Comparison of ENCODE assay signal across 8 mouse cellular contexts in the genomic region with DNA sequence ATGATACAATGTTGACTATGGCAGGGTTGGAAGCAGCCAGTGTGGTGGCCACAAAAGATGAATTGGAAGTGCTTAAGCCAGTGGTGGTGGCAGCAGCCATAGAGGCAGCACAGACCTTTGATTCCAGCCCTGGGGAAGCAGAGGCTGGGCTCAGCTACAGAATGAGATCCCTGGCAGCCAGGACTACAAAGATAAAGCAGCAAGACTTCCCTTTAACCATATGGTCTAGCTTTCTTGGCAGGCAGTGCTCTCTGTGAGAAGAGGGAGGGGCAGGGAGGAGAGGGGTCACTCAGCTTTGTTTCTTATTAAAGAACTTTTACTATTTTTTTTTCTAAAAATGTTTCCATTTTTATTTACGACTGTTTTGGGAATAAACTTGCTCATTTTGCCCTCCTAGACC. TPM values are rescaled to one million over a fixed set of nuclear protein-coding genes. Genes with fewer than 3 reads are reported as not detected.
DNase-seq lines count a peak whose midpoint lies in the region; ATAC-seq and TF ChIP-seq lines count a peak whose summit lies in the region.

No protein-coding gene starts in this region.

- no peaks in the 10 kb centered on the region for H3K36me3 ChIP-seq in forebrain, embryonic 10.5 days (replicated peaks)
- H3K36me3 ChIP-seq in forebrain, embryonic 11.5 days (ENCODE audit: control insufficient read depth, insufficient read depth, low read length): no peaks in the 10 kb centered on the region
- H3K36me3 ChIP-seq in heart, embryonic 13.5 days: peaks cover 13% of the 10 kb centered on the region
- no peaks in the 10 kb centered on the region for H3K36me3 ChIP-seq in limb, embryonic 15.5 days

- H3K9ac ChIP-seq in forebrain, embryonic 11.5 days (ENCODE audit: low read length): no peak overlapping the region
- H3K9ac ChIP-seq in heart, embryonic 13.5 days: no peak overlapping the region
- no peak overlapping the region for H3K9ac ChIP-seq in limb, embryonic 15.5 days

- H3K27me3 ChIP-seq in forebrain, embryonic 10.5 days (ENCODE audit: poor library complexity, severe bottlenecking): peaks cover 33% of the 10 kb centered on the region
- no peaks in the 10 kb centered on the region for H3K27me3 ChIP-seq in forebrain, embryonic 11.5 days (ENCODE audit: control insufficient read depth, insufficient read depth, low read length)
- no peaks in the 10 kb centered on the region for H3K27me3 ChIP-seq in heart, embryonic 13.5 days (replicated peaks)
- H3K27me3 ChIP-seq in limb, embryonic 15.5 days: no peaks in the 10 kb centered on the region

- H3K4me2 ChIP-seq in forebrain, embryonic 11.5 days (ENCODE audit: low read depth, low read length, severe bottlenecking): no peak overlapping the region
- H3K4me2 ChIP-seq in heart, embryonic 13.5 days: 0 out of 2 replicates have a peak overlapping the region, but pooled peaks have one; percentile 79
- H3K4me2 ChIP-seq in limb, embryonic 15.5 days: no peak overlapping the region

- H3K4me3 ChIP-seq in forebrain, embryonic 10.5 days: no peak overlapping the region
- no peak overlapping the region for H3K4me3 ChIP-seq in forebrain, embryonic 11.5 days (ENCODE audit: low read depth, low read length)
- H3K4me3 ChIP-seq in heart, embryonic 13.5 days: no peak overlapping the region
- H3K4me3 ChIP-seq in limb, embryonic 15.5 days: no peak overlapping the region
- no peak overlapping the region for H3K4me3 ChIP-seq in left cerebral cortex, adult 2 months

- intact Hi-C loops in left cerebral cortex, adult 2 months (cut with DNase I): no loop called here

- H3K27ac ChIP-seq in forebrain, embryonic 10.5 days: peak overlapping the region; percentile 48
- no peak overlapping the region for H3K27ac ChIP-seq in forebrain, embryonic 11.5 days (ENCODE audit: low read depth, low read length)
- peak overlapping the region; percentile 66 for H3K27ac ChIP-seq in heart, embryonic 13.5 days (replicated peaks)
- H3K27ac ChIP-seq in limb, embryonic 15.5 days: peak overlapping the region; percentile 27; the same call in 1 of the 2 replicates
- H3K27ac ChIP-seq in left cerebral cortex, adult 2 months: no peak overlapping the region

- DNase-seq in forebrain, embryonic 10.5 days (ENCODE audit: extremely low spot score, low spot score): no peak
- DNase-seq in forebrain, embryonic 11.5 days (ENCODE audit: low spot score): no peak
- peak; percentile 58 for DNase-seq in cerebellum, adult 11 months
- DNase-seq in left cerebral cortex, adult 9 months (ENCODE audit: low spot score in 2 of 2): no peak
- no peak for DNase-seq in left cerebral cortex, adult 2 months (ENCODE audit: extremely low spot score in 1 of 2, low spot score in 2 of 2)
- DNase-seq in right cerebral cortex, postnatal 4 days: no peak

- ATAC-seq in forebrain, embryonic 11.5 days (replicated peaks; ENCODE audit: low FRiP score): no peak
- no peak for ATAC-seq in heart, embryonic 13.5 days (ENCODE audit: extremely low read depth, insufficient number of reproducible peaks, low FRiP score, low TSS enrichment)
- no peak for ATAC-seq in limb, embryonic 15.5 days (ENCODE audit: insufficient number of reproducible peaks, low FRiP score, low TSS enrichment, low read depth)

- peaks cover 42% of the 10 kb centered on the region for H3K4me1 ChIP-seq in forebrain, embryonic 10.5 days
- peaks cover 9% of the 10 kb centered on the region; the same call in 1 of the 2 replicates for H3K4me1 ChIP-seq in forebrain, embryonic 11.5 days (replicated peaks; ENCODE audit: control insufficient read depth, insufficient read depth, low read length)
- H3K4me1 ChIP-seq in heart, embryonic 13.5 days: peaks cover 39% of the 10 kb centered on the region
- peaks cover 24% of the 10 kb centered on the region for H3K4me1 ChIP-seq in limb, embryonic 15.5 days

- TF ChIP-seq CTCF in left cerebral cortex, adult 2 months (IDR thresholded peaks at IDR 0.05): no peak

- WGBS in forebrain, embryonic 10.5 days: 81% methylated on average over 1 of the region's 1 CpGs
- WGBS in forebrain, embryonic 11.5 days: 69% methylated on average over 1 of the region's 1 CpGs
- WGBS in heart, embryonic 13.5 days: 60% methylated on average over 1 of the region's 1 CpGs
- 49% methylated on average over 1 of the region's 1 CpGs for WGBS in limb, embryonic 15.5 days

- no peaks in the 10 kb centered on the region for H3K9me3 ChIP-seq in forebrain, embryonic 10.5 days
- no peaks in the 10 kb centered on the region for H3K9me3 ChIP-seq in forebrain, embryonic 11.5 days (ENCODE audit: control insufficient read depth, low read length)
- H3K9me3 ChIP-seq in heart, embryonic 13.5 days: no peaks in the 10 kb centered on the region
- H3K9me3 ChIP-seq in limb, embryonic 15.5 days: no peaks in the 10 kb centered on the region

RNA-seq across cellular contexts. Expression of a gene that starts 1.4 kb away (rescaled TPM):
- polyA plus RNA-seq in forebrain, embryonic 10.5 days (2016; fragmentation: Nextera tagmentation; extraction: Ambion mirVana): 2.6 and 3.7 TPM in 2 replicates
- polyA plus RNA-seq in forebrain, embryonic 11.5 days (2014; fragmentation: Nextera tagmentation; extraction: Ambion mirVana): 5.5 and 5.7 TPM in 2 replicates
- polyA plus RNA-seq in heart, embryonic 13.5 days (2015; fragmentation: Nextera tagmentation; extraction: Ambion mirVana): 5.2 and 5.5 TPM in 2 replicates
- polyA plus RNA-seq in limb, embryonic 15.5 days (2015; fragmentation: Nextera tagmentation; extraction: Ambion mirVana): 5.4 and 6.2 TPM in 2 replicates
- total RNA-seq in left cerebral cortex, adult 2 months (2021): 10 to 100 TPM in 1 of 2 experiments, 1 to 10 TPM in 1; 9.2 to 10.0 TPM

Comparison
In these comparisons a context has a peak if more than half of its experiments do, and no peak if none do; other contexts are left out.
1. H3K27ac ChIP-seq: peak in forebrain, embryonic 10.5 days (single experiment), heart, embryonic 13.5 days (single experiment) and limb, embryonic 15.5 days (single experiment); none in forebrain, embryonic 11.5 days (single experiment) and left cerebral cortex, adult 2 months (single experiment).